Mouse (Mus musculus) liver, embryonic 14.5 days (tissue): ENCODE data around the gene Gm10721. TPM values are rescaled to one million over a fixed set of nuclear protein-coding genes. Genes with fewer than 3 reads are reported as not detected.
"Not testable (repeated sequence)": the region's sequence is repeated elsewhere in the genome, so short reads cannot be mapped to it uniquely, and the experiment has no call there.

Experiments
- ATAC-seq: fragments of 200-750 bp; cut with Nextera tagmentation; 2 replicates; pipeline ENCODE4 v1.8.0; 2017; ENCODE audit warnings: moderate number of reproducible peaks, mild to moderate bottlenecking, moderate library complexity; ENCODE audit not compliant: insufficient read depth
- DNase-seq, 3 experiments: peaks; one replicate each; pipeline ENCODE4 v3.0.0-alpha.2; 2012 to 2013; ENCODE audit warnings: low read depth in 3 of 3, low spot score in 3 of 3
- H3K27ac ChIP-seq: fragments of 300-500 bp; sonication (generic); 2 replicates; pipeline ENCODE4 v1.5.1; 2014; ENCODE audit warnings: moderate library complexity, mild to moderate bottlenecking, control low read depth, inconsistent platforms
- H3K27me3 ChIP-seq: fragments of 300-500 bp; sonication (generic); 2 replicates; pipeline ENCODE4 v1.6.1; 2014; ENCODE audit warnings: mild to moderate bottlenecking, low read length, moderate library complexity; ENCODE audit not compliant: control insufficient read depth, insufficient read depth
- H3K36me3 ChIP-seq: fragments of 300-500 bp; sonication (generic); replicated peaks from 2 replicates; pipeline ENCODE4 v1.6.1; 2014; ENCODE audit warnings: low read depth; ENCODE audit not compliant: control insufficient read depth, insufficient read depth
- H3K4me1 ChIP-seq, 2 experiments: fragments of 200-500 bp in 1 of 2; fragments of 300-500 bp in 1 of 2; sonication (generic) in 1 of 2; replicated peaks; 2 replicates each; pipeline ENCODE4 v1.6.1; 2012 to 2014; ENCODE audit warnings: antibody characterized with exemption in 1 of 2, inconsistent platforms in 1 of 2, low read length in 1 of 2; ENCODE audit not compliant: control insufficient read depth in 2 of 2, insufficient read depth in 2 of 2
- H3K4me2 ChIP-seq: fragments of 300-500 bp; sonication (generic); 2 replicates; pipeline ENCODE4 v1.6.1; 2014; ENCODE audit warnings: low read depth, mild to moderate bottlenecking, control low read depth, moderate library complexity
- H3K4me3 ChIP-seq, 2 experiments: fragments of 200-500 bp in 1 of 2; fragments of 300-500 bp in 1 of 2; sonication (generic) in 1 of 2; 2 replicates each; pipeline ENCODE4 v1.5.1; 2012 to 2014; ENCODE audit warnings: low read depth in 2 of 2, low read length in 2 of 2, mild to moderate bottlenecking in 2 of 2, control low read depth in 1 of 2, inconsistent platforms in 1 of 2, moderate library complexity in 1 of 2; ENCODE audit not compliant: insufficient read depth in 1 of 2
- H3K9ac ChIP-seq: fragments of 300-500 bp; sonication (generic); replicated peaks from 2 replicates; pipeline ENCODE4 v1.6.1; 2014; ENCODE audit warnings: mild to moderate bottlenecking, control low read depth, moderate library complexity
- H3K9me3 ChIP-seq: fragments of 300-500 bp; sonication (generic); 2 replicates; pipeline ENCODE4 v1.6.1; 2016; ENCODE audit warnings: low read length, mixed read lengths; ENCODE audit not compliant: control insufficient read depth
- WGBS: fragments of 180-500 bp; shearing (Covaris S2); extraction: QIAGEN DNeasy Blood & Tissue Kit; methylation state at CpG from one replicate; pipeline ENCODE4 v1.1.7; 2014; ENCODE audit not compliant: insufficient replicate concordance; 5-methylcytosine and 5-hydroxymethylcytosine counted together
- polyA plus RNA-seq, 2 experiments: library from polyadenylated mRNA; depleted of rRNA in 1 of 2; stranded (reverse) in 1 of 2; unstranded in 1 of 2; fragments of >200 nt; fragmentation: Nextera tagmentation in 1 of 2; extraction: Ambion mirVana in 1 of 2; gene quantifications; 2 replicates each; pipeline versions ENCODE4 v1.2.1 to v1.2.3; 2012 to 2014

The Gm10721 gene
- polyA plus RNA-seq, 2 experiments: not detected

GRCm38 (mm10) chr9:3022316-3023008 lies 9.5 kb downstream of the Gm10721 start:
- peak in 2 of 3 experiments; percentile 39 to 41 for DNase-seq
- not testable (repeated sequence) for ATAC-seq, H3K27me3 ChIP-seq, H3K4me3 ChIP-seq, H3K36me3 ChIP-seq, H3K9ac ChIP-seq, H3K4me2 ChIP-seq, H3K27ac ChIP-seq, H3K4me1 ChIP-seq, H3K9me3 ChIP-seq
- 58% methylated on average over 9 of the region's 13 CpGs for WGBS

- H3K9ac ChIP-seq, DNase-seq, H3K27me3 ChIP-seq, H3K4me3 ChIP-seq, H3K9me3 ChIP-seq, H3K27ac ChIP-seq, ATAC-seq, H3K36me3 ChIP-seq, H3K4me2 ChIP-seq, H3K4me1 ChIP-seq: not testable (repeated sequence)
- WGBS: 54% methylated on average over 9 of the region's 13 CpGs
Observed at GRCm38 (mm10) chr9:3023312-3023984, 10.5 kb downstream of the Gm10721 start, which contains the start of gene Gm10718. Gene Gm10718 (plus strand): TSS chr9:3023547.

- not testable (repeated sequence) for H3K4me1 ChIP-seq, H3K27me3 ChIP-seq, DNase-seq, H3K9ac ChIP-seq, H3K27ac ChIP-seq, H3K4me2 ChIP-seq, H3K9me3 ChIP-seq, H3K36me3 ChIP-seq, H3K4me3 ChIP-seq, ATAC-seq
- 46% methylated on average over 14 of the region's 16 CpGs for WGBS
Observed at GRCm38 (mm10) chr9:3023985-3024648, 11.2 kb downstream of the Gm10721 start.

GRCm38 (mm10) chr9:3024912-3025467 lies 12.1 kb downstream of the Gm10721 start, which contains the start of gene Gm10717:
Gene Gm10717 (plus strand): TSS chr9:3025417.
- ATAC-seq, H3K4me3 ChIP-seq, H3K9ac ChIP-seq, H3K4me1 ChIP-seq, H3K27ac ChIP-seq, H3K36me3 ChIP-seq, H3K4me2 ChIP-seq, H3K9me3 ChIP-seq, H3K27me3 ChIP-seq, DNase-seq: not testable (repeated sequence)
- 62% methylated on average over 12 of the region's 12 CpGs for WGBS

- ATAC-seq, H3K4me1 ChIP-seq, H3K9me3 ChIP-seq, H3K9ac ChIP-seq, H3K27me3 ChIP-seq, DNase-seq, H3K4me3 ChIP-seq, H3K27ac ChIP-seq, H3K36me3 ChIP-seq, H3K4me2 ChIP-seq: not testable (repeated sequence)
- 43% methylated on average over 4 of the region's 6 CpGs for WGBS
Observed at GRCm38 (mm10) chr9:3025653-3026052, 12.7 kb downstream of the Gm10721 start.

- H3K27me3 ChIP-seq, ATAC-seq, DNase-seq, H3K36me3 ChIP-seq, H3K4me3 ChIP-seq, H3K27ac ChIP-seq, H3K9me3 ChIP-seq, H3K4me1 ChIP-seq, H3K4me2 ChIP-seq, H3K9ac ChIP-seq: not testable (repeated sequence)
- WGBS: 62% methylated on average over 5 of the region's 5 CpGs
Observed at GRCm38 (mm10) chr9:3026136-3026535, 13.2 kb downstream of the Gm10721 start.

- not testable (repeated sequence) for H3K4me2 ChIP-seq, DNase-seq, H3K36me3 ChIP-seq, H3K4me3 ChIP-seq, H3K27ac ChIP-seq, ATAC-seq, H3K9ac ChIP-seq, H3K27me3 ChIP-seq, H3K4me1 ChIP-seq, H3K9me3 ChIP-seq
- 55% methylated on average over 9 of the region's 9 CpGs for WGBS
Observed at GRCm38 (mm10) chr9:3026741-3027140, 13.8 kb downstream of the Gm10721 start.
